Mouse (Mus musculus) naive thymus-derived CD4-positive, alpha-beta T cell, adult 2 months (primary cell): ENCODE measurements around the gene Gm43951.
A peak's percentile ranks its signal among the peaks of the same experiment; 100 is the strongest.

ENCODE experiments used
- DNase-seq: peaks from one replicate; pipeline ENCODE4 v3.0.0-alpha.2; 2011; ENCODE audit warnings: low read depth

Gene Gm43951

DNA sequence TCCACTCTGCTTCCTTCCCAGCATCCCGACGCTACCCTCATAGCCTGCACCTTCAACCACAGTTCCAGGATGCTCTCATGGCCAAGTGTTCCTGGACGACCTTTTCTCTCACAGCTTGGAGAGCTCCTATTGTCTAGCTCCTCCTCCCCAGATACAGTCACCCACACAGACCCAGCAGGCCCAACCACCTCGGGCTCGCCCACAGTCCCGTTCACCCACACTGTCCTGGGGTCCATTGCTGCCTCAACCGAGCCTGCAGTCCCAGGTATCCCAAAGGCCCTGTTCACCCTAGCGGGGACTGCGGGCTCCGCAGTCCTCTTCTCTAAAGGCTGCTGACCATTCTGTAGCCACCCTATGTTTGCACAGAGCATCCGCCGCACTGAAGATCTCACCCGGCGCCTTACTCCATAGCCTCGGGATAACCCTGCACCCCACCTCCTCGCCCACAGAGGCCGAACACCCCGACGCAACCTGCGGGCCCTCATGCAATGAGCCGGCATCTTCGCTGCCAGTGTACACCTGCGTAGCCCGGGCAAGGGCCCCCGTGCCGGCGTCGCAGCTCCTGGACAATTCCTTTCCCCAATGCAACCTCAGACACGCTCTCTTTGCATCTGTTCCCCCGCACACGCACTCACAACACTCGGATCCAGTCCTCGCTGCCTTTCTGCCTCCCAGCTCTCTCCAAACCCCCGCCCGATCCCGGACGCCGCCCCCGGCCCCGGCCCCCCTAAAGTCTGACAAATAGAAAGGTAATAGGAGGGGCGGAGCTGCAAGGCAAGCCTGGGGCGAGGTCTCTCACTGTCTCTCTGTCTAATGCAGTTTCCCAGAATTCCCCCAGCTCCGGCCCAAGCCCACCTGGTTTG lies at the start of gene Gm43951:
Gene Gm43951, minus strand, starts transcription at position 500 of the 863 bp plus-strand sequence.
- peak; percentile 19 for DNase-seq

DNA sequence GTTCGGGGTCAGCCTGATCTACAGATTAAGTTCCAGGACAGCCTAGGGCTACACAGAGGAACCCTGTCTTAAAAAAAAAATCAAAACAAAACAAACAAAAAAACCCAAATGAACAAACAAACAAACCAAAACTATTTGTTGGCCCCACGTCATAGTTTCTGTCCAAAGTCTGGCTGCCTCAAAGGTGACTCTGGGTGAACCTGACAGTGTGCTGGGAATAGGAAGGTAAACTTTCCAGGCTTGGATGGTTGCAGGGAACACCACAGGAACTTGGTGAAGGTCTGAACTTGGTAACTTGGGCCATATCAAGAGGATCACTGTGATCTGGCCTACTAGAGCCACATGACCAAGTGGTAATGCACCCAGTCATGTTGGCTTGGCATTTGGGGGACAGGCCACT lies 49.8 kb upstream of the Gm43951 start:
- no peak for DNase-seq

DNA sequence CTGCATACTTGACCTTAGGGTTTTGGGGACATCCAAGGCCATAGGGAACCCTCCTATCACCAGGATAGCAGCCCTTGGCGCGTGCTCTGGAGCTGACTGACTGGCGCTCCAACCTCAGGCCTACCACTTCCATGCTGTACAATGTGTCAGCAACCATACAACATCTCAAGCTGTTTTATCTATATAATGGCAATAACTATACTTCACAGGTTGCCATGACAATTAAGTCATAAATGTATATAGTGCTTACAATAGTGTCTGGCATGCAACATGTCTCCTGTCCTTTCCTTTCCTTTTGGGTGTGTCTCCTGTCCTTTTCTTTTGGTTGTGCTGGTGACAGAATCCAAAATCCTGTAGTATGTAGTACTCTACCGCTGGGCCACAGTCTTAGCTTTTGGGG lies 49.0 kb upstream of the Gm43951 start:
- DNase-seq = no peak

DNA sequence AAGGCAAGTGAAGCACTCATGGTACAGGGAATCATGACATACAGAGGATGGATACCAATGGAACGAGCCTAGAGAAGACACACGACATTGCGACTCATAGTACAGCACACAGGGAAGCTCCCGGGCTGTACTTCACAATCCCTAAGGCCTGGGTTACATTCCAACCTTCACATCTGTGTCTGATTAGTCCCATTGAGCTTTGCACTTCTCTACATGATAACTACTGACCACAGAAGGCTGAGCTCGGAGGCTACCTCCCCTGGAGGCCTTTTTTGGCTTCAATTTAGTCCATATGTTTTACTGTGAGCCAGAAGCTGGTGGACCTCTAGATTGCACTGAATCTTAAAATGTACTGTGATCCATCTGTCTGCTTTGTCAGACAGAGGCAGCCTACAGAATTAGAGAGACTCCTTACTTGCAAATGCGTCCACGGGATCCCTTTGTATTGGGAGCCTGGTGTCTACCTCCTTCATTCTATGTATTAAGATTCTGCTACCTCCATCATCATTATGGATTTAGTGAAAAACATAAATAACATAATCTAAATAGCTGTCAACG lies 38.6 kb upstream of the Gm43951 start:
- no peak for DNase-seq

DNA sequence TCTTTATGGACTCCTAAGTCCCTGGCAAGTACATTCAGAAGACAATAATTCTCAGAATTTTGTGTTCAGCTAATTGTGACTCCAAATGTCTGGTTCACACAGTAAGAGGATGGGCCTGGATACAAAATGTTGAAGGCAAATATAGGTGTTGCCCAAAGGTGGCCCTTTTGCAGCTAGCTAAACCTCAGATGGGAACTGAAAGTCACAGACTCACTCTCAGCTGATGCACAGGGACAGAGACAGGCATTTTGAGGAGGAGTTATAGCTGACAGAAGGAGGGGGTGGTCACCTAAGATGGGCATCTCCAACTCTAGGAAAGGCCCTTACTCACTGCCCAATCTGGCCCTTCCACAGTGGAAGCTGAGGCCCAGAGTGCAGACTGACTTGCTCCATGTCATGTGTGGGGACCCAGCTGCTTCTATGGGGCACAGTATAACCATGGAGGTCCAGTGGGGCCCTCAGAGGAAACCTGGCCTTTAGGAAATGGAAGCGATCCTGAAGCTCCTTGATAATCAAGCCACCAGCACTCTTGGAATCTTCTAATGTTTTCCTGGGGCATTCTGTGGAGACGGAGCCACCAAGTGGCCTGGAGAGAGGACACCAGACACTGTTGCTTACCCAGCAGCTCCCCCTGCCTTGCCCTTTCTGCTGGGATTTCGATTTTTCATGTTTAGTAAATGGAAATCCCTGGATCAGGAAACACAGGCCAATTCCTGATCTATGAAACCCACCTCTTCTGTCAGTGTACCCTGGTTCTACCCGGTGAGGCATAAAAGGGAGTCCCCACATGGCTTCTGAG lies 33.6 kb upstream of the Gm43951 start:
- DNase-seq = no peak

DNA sequence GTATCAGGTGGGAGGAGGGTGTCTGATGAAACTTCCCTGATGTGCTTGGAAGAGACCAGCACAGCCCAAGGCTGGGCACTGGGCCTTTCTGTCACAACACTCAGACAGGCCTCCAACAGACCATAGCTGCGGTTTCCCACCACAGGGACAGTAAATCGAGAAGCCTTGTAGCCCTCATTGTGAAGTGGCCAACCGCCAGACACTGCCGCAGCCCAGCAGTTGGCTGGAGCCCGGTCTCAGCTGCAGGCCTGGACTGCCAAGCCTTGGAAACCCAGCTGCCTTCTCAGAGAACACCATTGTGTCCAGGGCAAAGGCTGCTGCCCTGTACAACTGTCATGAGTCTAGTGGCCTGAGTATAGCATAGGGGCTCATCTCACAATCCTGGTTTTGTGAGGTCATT lies 27.4 kb upstream of the Gm43951 start:
- no peak for DNase-seq

DNA sequence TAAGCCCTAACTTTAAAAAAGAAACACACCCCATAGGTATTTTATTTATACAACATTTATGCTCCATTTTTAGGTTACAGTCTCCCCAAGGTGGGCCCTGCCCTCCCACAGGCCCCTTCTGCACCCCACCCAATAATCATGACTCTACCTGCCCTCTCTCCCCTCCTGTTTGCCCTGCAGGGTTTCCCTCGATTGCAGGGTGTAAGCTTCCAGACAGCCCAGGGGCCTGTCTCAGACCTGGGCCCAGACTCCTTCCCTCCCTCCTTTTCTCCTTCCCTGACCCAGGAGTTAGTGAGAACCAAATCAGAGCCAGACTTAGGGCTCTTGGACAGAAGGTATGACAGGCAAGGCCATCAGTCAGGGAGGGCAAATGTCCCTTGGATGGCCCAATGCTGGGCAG lies 26.4 kb upstream of the Gm43951 start:
- no peak for DNase-seq

DNA sequence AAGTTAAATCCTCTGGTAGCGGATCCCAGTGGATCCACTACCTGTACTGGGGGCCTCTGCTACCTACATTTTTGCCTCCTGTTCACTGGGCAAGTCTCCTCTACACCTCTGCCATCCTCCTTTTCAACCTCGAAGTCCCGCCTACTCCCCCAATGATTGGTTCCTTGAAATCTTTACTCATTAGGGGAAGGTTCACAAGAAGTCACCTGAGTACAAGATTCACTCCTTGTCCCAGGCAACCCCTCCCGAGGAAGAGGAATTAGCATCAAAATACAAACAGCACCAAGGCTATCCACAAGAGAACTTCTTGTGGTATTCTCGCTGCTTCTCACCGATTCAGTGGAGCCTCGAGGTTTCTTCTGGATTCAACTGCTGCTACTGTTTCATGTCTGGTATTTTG lies 25.4 kb upstream of the Gm43951 start:
- no peak for DNase-seq

DNA sequence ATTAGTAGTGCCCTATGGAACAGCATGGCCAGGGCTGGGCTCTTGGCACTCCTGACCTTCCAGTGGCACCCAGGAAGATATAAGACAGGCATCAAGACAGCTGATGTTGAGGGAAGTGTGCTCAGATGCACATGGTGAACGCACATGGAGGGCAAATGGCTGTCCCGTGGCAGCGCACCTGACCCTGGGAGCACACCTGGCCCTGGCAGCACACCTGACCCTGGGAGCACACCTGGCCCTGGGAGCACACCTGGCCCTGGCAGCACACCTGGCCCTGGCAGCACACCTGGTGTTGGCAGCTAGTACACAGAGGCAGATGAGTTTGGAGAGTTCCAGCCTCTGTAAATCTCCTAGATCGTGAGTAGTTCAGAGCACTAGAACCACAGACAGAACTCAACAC lies 21.9 kb upstream of the Gm43951 start:
- no peak for DNase-seq

DNA sequence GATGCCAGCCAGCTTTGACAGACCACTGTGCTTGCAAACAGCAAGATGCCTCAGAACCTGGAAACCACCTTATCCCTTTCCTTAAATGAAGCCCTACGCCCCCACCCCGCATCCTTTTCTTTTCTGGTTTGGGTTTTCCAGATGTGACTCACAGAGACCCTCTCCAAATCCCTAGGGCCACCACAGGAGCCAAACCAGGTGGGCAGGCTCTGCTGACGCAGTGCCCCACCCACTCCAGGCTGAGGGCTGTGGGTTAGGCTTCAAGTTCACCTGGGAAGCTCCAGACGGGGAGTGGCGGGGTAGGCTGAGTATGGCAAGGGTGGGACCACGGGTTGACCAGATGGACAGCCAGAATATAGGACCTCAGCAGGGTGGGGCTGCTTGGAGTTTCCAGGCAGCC lies 20.3 kb upstream of the Gm43951 start:
- no peak for DNase-seq

DNA sequence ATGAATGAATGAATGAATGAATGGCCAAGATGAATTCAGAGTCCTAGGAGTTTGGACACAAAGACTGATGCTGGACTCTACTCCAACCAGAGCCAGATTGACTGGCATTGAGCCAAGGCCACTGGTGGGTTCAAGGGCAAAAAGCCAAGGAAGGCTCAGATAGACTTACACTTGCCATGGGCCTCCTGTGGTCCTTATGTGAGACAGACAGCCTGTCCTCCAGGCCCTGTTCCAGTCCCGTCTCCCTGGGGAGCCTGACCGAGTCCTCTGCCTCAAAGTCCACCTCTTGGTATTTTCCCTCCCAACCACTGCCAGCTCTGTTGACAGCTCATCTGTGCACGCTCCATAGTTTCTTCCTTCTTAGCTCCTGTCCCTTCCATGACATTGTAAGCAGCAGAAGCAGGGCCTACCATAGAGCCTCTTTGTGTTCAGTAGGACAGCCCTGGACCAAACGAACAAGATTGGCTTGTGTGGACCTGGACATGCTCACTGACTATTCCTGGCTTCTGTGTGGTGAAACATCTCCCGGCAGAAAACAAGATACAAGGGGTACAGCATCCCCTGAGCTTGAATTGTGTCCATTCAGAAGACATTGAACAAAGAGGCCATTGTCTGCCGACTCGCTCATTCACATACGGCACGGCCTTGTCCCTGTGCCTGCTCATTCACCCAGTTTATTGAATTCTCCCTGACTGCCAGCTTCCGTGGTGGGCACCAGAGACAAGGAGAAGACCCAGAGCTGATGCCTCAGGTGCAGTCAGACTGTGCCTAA lies 19.6 kb upstream of the Gm43951 start:
- DNase-seq = no peak

DNA sequence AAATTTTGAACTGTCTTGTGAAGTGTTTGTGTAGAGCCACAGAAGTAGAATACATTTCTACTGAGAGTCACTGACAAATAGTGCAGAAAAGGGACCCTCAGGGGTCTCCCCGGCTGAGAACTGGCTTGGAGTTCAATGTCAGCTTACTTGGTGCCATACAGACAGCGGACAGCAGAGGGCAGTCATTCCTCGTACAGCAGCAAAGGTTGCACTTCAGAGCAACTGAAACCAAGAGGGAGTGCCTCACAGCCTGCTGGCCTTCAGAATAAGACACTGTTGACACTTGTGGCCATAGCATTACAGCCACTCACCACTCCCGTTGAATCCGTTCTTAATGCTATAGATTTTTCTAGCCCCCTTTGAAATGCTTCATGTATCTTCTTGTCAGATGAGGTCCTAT lies 18.2 kb upstream of the Gm43951 start:
- peak; percentile 84 for DNase-seq

DNA sequence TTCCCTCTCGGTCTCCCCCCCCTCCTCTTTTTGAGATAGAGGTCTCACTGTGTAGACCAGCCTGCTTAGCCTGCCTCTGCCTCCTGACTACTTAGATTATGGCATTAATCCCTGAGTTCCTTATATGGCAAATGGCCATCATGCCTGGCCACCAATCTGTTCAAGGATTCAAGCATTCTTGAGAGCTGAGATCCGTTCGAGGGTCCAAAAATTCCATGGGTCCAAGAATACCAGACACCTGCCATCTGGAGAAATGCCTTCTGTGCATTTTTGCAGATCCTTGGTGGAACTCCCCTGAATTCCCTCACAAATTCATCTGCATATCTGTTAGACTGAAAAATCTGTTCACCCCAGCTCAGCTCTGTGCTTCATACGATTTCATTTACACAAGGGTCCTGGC lies 16.8 kb upstream of the Gm43951 start:
- DNase-seq = no peak

DNA sequence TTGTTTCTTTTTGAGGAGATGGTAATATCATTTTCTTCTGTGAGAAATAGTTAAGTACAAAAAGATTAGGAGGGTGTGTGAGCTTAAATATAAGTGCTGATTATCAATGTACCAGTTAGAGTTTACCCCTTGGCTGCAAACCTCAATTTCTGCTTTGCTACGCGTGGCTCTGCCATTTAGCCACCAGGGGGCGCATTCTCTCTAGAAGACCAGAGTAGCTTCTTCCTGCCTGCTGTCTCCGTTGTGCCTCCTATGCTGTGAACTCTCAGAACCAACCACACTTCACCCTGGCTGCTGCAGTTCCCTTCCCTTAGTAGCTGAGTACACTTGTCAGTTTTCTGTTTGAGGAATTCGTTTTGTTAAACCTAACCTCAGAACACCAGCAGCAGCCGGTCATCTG lies 14.6 kb upstream of the Gm43951 start:
- DNase-seq = peak; percentile 89

DNA sequence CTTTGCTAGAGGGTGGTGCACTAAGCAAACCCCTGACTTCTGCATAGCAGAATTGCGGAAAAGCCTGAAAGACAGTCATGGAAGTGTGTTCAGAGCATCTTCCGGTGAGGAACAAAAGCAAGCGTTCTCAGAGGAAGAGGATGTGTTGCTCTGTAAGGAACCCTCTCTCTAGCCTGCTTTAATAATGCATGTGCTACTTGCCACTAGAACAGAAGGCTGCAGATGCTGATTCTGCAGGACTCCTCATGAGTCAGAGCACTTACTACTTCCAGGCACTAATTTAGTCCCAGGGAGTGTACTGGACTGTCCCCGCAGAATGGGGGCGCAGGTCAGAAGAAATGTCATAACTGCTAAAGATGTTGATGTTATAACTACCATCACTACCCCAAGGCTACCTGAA lies 10.5 kb upstream of the Gm43951 start:
- no peak for DNase-seq

DNA sequence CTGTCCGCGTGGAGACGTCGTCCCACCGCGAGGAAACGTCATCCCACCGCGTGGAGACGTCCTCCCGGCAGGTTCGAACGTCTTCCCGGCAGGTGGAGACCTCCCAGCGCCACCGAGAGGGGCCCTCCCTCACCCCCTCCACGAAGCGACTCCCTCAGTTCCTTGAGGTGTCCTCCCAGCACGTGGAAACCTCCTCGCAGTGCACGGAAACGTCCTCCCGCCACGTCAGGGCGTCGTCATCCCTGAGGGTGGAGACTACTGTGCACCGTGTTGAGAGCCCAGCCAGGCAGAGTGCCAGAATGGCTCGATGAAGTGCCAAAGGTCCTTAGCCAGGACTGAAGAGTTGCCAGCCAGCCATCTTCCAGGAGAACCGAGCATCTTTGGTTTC lies 8.8 kb upstream of the Gm43951 start, which contains the start of gene Med31:
Gene Med31, minus strand, starts transcription at position 183 of the 388 bp plus-strand sequence.
- peak; percentile 87 for DNase-seq

DNA sequence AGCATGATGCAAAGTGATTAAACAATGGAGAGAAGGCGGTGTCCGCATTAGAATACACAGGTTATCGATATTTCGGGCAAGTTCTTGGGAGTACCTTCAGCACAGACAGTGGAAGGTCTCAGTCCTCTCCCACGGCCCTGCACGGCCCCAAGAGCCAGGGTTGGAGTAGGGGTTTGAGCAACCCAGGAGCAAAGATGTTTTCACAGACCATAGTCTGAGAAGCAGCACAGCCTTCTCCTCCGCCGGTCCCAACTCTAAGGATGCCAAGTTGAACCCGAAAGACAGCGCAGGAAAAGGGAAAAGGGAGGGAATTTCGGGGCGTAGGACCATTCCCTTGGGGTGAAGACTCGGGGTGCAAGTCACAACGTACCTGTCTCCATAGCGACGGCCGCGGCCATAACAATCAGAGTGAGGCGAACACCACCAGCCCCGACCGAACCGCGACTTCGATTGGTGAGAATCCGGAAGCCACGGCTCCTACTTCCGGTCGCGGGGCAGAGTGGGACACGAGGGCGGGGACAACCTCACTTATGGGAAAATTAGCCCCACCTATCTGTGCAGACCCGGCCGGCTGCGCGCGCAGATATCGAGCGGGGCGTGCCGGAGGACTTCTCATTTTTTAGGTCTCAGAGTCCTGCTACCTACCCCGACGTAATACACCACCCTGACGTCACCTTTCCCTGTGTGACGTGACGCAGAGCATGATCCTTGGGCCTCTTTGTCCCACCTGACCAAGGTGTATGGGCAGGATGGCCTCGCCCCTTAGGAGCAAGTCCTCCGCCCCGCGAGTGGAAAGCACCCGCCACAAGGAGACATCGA lies 8.2 kb upstream of the Gm43951 start:
- peak; percentile 98 for DNase-seq

DNA sequence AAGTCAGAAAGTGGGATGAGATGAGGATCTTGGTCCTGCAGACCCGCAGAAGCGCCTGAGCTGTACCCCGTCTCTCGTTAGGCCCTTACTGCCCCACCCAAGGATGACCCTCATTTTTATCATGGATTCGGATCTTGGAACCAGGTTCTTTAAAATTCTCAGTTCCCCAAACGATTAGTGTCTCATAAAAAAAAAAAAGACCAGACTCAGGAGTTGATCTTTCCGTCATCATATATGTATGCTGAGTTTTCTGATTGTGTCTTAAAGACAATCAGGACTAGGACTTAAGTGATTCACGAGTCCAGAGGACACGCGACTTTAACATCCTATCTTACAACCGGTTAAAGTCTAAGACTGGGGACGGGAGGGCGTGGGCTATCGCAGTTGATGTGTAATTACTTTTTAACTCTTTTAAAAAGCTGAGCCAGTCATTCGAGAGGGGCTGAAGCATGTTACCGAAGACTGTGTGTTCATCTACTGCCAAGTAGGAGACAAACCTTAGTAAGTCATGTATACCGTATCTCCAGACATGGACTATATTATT lies 1.3 kb upstream of the Gm43951 start:
- DNase-seq = peak; percentile 17

DNA sequence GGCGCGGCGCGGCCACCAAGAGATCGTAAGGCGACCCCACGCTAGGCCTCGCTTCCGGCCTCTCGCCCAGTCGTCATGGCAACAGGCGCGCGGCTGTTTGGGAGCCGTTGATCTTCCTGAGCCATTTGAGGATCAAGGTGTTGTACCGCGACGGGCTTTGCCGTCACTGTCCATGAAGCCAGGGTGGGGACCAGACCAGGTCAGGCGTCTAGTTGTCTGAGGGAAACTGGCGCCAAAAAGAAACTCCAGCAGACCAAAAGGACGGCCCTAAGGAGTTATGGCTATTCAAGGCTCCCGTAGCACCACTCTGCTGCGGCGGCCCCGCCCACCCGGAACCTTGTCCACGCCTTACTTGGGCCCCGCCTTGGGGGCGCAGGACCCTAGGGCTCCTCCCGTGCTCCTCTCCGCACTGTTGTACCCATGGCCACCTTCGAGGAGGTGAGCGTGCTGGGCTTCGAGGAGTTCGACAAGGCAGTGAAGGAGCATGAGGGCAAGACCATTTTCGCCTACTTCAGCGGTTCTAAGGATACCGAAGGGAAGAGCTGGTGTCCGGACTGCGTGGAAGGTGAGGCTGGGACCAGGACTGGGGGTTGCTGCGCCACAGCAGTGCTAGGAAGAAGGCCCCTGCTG lies 679 bp upstream of the Gm43951 start, which contains the start of the genes 4933427D14Rik and Txndc17:
Gene 4933427D14Rik, minus strand, starts transcription at position 256 of the 630 bp plus-strand sequence.
Gene Txndc17, plus strand, starts transcription at position 344 of the 630 bp plus-strand sequence.
- DNase-seq = peak; percentile 84

DNA sequence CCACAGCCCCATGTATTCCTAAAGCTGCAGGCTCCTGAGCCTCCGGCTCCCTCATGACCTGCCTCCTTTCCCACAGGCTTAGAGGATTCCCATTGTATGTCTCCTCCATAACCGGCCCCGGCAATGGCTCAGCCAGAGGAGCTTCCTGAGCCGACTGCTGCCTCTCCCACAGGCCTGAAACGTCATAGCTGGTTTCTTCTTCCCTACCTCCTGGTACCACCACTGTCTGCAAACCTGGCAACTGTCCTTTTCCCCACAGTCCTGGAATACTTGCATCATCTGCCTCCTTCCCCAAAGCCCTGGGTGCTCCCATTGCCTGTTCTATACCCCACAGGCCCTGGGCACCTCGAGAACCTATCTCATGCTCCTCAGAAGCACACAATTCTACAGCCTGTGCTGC lies 1.4 kb downstream of the Gm43951 start:
- no peak for DNase-seq
